ENCODE assay signal across 26 mouse cellular contexts in the genomic region with DNA sequence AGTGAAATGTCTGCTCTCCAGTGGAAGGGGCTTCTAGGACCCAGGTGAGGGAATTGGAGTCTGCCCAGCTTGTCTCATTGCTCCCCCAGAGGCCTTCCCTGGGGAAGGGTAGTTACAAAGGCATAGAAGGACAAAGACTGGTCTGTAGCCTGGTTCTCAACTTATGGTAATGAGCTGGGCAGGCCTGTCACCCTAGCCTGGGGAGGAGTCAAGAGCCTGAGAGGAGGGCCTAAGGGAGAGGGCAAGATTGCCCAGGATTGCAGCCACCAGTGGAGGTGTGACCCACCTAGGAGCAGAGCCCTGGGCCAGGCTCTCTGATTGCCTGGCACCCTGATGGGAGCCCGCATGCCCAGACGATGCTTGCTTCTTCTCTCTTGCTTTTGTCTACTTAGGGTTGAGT. TPM values are rescaled to one million over a fixed set of nuclear protein-coding genes. Genes with fewer than 3 reads are reported as not detected.
DNase-seq lines count a peak whose midpoint lies in the region; ATAC-seq and TF ChIP-seq lines count a peak whose summit lies in the region.
"Had no signal": no experiment of that assay in that cellular context is flagged by ENCODE, and none has a peak within 500 bp of the region (broad histone marks: within the 10 kb centered on the region; RNA-seq: fewer than 3 reads in every experiment).

Gene Otog, plus strand, starts transcription at position 292 of the 400 bp plus-strand sequence.

- peak; percentile 55; the same call in 1 of the 2 replicates for ATAC-seq in heart, embryonic 12.5 days (ENCODE audit: insufficient number of reproducible peaks, low FRiP score)
- peak; percentile 17; the same call in 1 of the 2 replicates for ATAC-seq in hindbrain, embryonic 16.5 days
- ATAC-seq in hindbrain, postnatal 0 days: no peak
- ATAC-seq: activated CD4-positive, CD25-positive, alpha-beta regulatory T cell, adult 4 months; forebrain, embryonic 15.5 days; inflammation-experienced regulatory T-cells, adult 6 months had no signal

- H3K4me1 ChIP-seq in heart, embryonic 12.5 days (replicated peaks): peaks cover 23% of the 10 kb centered on the region
- H3K4me1 ChIP-seq in hindbrain, embryonic 16.5 days (ENCODE audit: control insufficient read depth, insufficient read depth, low read depth, low read length): peaks cover 8% of the 10 kb centered on the region; the same call in 1 of the 2 replicates
- peaks cover 10% of the 10 kb centered on the region; the same call in 1 of the 2 replicates for H3K4me1 ChIP-seq in hindbrain, postnatal 0 days (ENCODE audit: insufficient read depth, low read length)

- no peak within 1 kb of the TSS for H3K9ac ChIP-seq in heart, embryonic 12.5 days
- H3K9ac ChIP-seq in hindbrain, embryonic 16.5 days (ENCODE audit: low read depth, low read length): no peak within 1 kb of the TSS
- no peak within 1 kb of the TSS for H3K9ac ChIP-seq in hindbrain, postnatal 0 days (replicated peaks; ENCODE audit: low read length)
- H3K9ac ChIP-seq: embryonic facial prominence, embryonic 13.5 days; forebrain, embryonic 15.5 days; heart, embryonic 15.5 days; hindbrain, embryonic 15.5 days had no signal

- intact Hi-C loops in heart, postnatal 36 days (cut with DNase I): no loop called here

- H3K4me3 ChIP-seq in heart, embryonic 12.5 days: no peak within 1 kb of the TSS
- H3K4me3 ChIP-seq in hindbrain, embryonic 16.5 days (ENCODE audit: low read length): no peak within 1 kb of the TSS
- no peak within 1 kb of the TSS for H3K4me3 ChIP-seq in hindbrain, postnatal 0 days (ENCODE audit: low read length)
- H3K4me3 ChIP-seq: embryonic facial prominence, embryonic 13.5 days; erythroblast, embryonic 14.5 days; forebrain, embryonic 15.5 days; gastrocnemius, adult 2 months; heart, embryonic 15.5 days; hindbrain, embryonic 15.5 days had no signal

- no peaks in the 10 kb centered on the region for H3K36me3 ChIP-seq in heart, embryonic 12.5 days
- no peaks in the 10 kb centered on the region for H3K36me3 ChIP-seq in hindbrain, embryonic 16.5 days (ENCODE audit: control insufficient read depth, insufficient read depth, low read length)
- no peaks in the 10 kb centered on the region for H3K36me3 ChIP-seq in hindbrain, postnatal 0 days (ENCODE audit: insufficient read depth, low read length)
- H3K36me3 ChIP-seq: embryonic facial prominence, embryonic 13.5 days; forebrain, embryonic 15.5 days; heart, embryonic 15.5 days; hindbrain, embryonic 15.5 days had no signal

- H3K4me2 ChIP-seq in heart, embryonic 12.5 days: no peak within 1 kb of the TSS
- H3K4me2 ChIP-seq in hindbrain, embryonic 16.5 days (ENCODE audit: low read length): no peak within 1 kb of the TSS
- no peak within 1 kb of the TSS for H3K4me2 ChIP-seq in hindbrain, postnatal 0 days (ENCODE audit: low read depth, low read length)
- H3K4me2 ChIP-seq: embryonic facial prominence, embryonic 13.5 days; forebrain, embryonic 15.5 days; heart, embryonic 11.5 days; heart, embryonic 15.5 days; hindbrain, embryonic 15.5 days had no signal

- TF ChIP-seq CTCF in hindbrain, postnatal 0 days (IDR thresholded peaks at IDR 0.05; ENCODE audit: low read depth): no peak

- WGBS in heart, embryonic 12.5 days: 33% methylated on average over 2 of the region's 2 CpGs
- 27% methylated on average over 2 of the region's 2 CpGs for WGBS in hindbrain, embryonic 16.5 days
- 34% methylated on average over 2 of the region's 2 CpGs for WGBS in hindbrain, postnatal 0 days

- H3K9me3 ChIP-seq in heart, embryonic 12.5 days (replicated peaks): no peaks in the 10 kb centered on the region
- H3K9me3 ChIP-seq in hindbrain, embryonic 16.5 days (ENCODE audit: control insufficient read depth, low read length): no peaks in the 10 kb centered on the region
- no peaks in the 10 kb centered on the region for H3K9me3 ChIP-seq in hindbrain, postnatal 0 days (ENCODE audit: low read length)
- H3K9me3 ChIP-seq: embryonic facial prominence, embryonic 13.5 days; forebrain, embryonic 15.5 days; heart, embryonic 15.5 days; hindbrain, embryonic 15.5 days had no signal

- H3K27ac ChIP-seq in heart, embryonic 12.5 days (ENCODE audit: poor library complexity, severe bottlenecking): no peak within 1 kb of the TSS
- no peak within 1 kb of the TSS for H3K27ac ChIP-seq in hindbrain, embryonic 16.5 days (ENCODE audit: low read depth, low read length)
- H3K27ac ChIP-seq in hindbrain, postnatal 0 days: no peak within 1 kb of the TSS
- H3K27ac ChIP-seq: embryonic facial prominence, embryonic 13.5 days; forebrain, embryonic 15.5 days; gastrocnemius, adult 2 months; heart, embryonic 15.5 days; hindbrain, embryonic 15.5 days had no signal

- peak; percentile 17 to 27 for DNase-seq in cerebellum, postnatal 25 days
- no peak for DNase-seq in cerebellum, postnatal 36 days
- no peak for DNase-seq in heart, postnatal 36 days
- no peak for DNase-seq in hindbrain, postnatal 0 days (ENCODE audit: low spot score)
- DNase-seq in retina, postnatal 1 day: peak; percentile 68
- no peak for DNase-seq in retina, embryonic 14.5 days (ENCODE audit: low spot score)
- DNase-seq: adrenal gland, adult 8-10 months; adrenal gland, postnatal 25 days; gastrocnemius, adult 2 months; gastrocnemius, postnatal 14 days; heart, adult 11 months; heart, postnatal 10 days; heart, postnatal 4 days; kidney, adult 11 months; kidney, adult 8-10 months had no signal

- H3K27me3 ChIP-seq in heart, embryonic 12.5 days (replicated peaks): peaks cover 6% of the 10 kb centered on the region; the same call in 1 of the 2 replicates
- H3K27me3 ChIP-seq in hindbrain, embryonic 16.5 days (replicated peaks; ENCODE audit: control insufficient read depth, insufficient read depth, low read length): no peaks in the 10 kb centered on the region
- H3K27me3 ChIP-seq in hindbrain, postnatal 0 days (ENCODE audit: insufficient read depth, low read length): no peaks in the 10 kb centered on the region
- H3K27me3 ChIP-seq: embryonic facial prominence, embryonic 13.5 days; forebrain, embryonic 15.5 days; heart, embryonic 15.5 days; hindbrain, embryonic 15.5 days had no signal

RNA-seq across cellular contexts. Expression of gene Otog, which starts in this region (rescaled TPM):
- not detected in 2 replicates for polyA plus RNA-seq in heart, embryonic 12.5 days (2016; fragmentation: Nextera tagmentation; extraction: Ambion mirVana)
- under 1 TPM in 1 of 2 experiments, not detected in 1; 0.06 TPM for total RNA-seq in heart, postnatal 36 days (2021)
- 0.03 and 0.06 TPM in 2 replicates for polyA plus RNA-seq in hindbrain, embryonic 16.5 days (2015; fragmentation: Nextera tagmentation; extraction: Ambion mirVana)
- total RNA-seq in hindbrain, postnatal 0 days (2014; rRNA removed): under 0.01 TPM in 1 of 2 replicates, not detected in the other
- polyA plus RNA-seq in hindbrain, postnatal 0 days (2015; fragmentation: Nextera tagmentation; extraction: Ambion mirVana): 0.04 TPM in 1 of 2 replicates, not detected in the other
- total RNA-seq: common myeloid progenitor, adult 5-6 weeks; heart, postnatal 10 days; heart, postnatal 4 days had no signal
- polyA plus RNA-seq: activated CD4-positive, CD25-positive, alpha-beta regulatory T cell, adult 4 months; erythroblast, embryonic 14.5 days; heart, embryonic 11.5 days; heart, embryonic 15.5 days; inflammation-experienced regulatory T-cells, adult 6 months had no signal

Comparison
In these comparisons a context has a peak if more than half of its experiments do, and no peak if none do; other contexts are left out.
1. DNase-seq: peak in cerebellum, postnatal 25 days (2 of 2) and retina, postnatal 1 day (single experiment); none in cerebellum, postnatal 36 days (0 of 2), heart, postnatal 36 days (0 of 2), hindbrain, postnatal 0 days (single experiment) and retina, embryonic 14.5 days (single experiment).
2. Peak in ATAC-seq in heart, embryonic 12.5 days; RNA of the gene not detected or under 1 TPM.
3. Peak in ATAC-seq in hindbrain, embryonic 16.5 days; RNA of the gene not detected or under 1 TPM.